Mouse (Mus musculus) activated CD4-positive, CD25-positive, alpha-beta regulatory T cell, adult 9 weeks (primary cell): ENCODE measurements around the gene Noa1. TPM values are rescaled to one million over a fixed set of nuclear protein-coding genes. Genes with fewer than 3 reads are reported as not detected.

Experiments
- polyA plus RNA-seq: library from polyadenylated mRNA; unstranded; fragments of 100-300 nt; shearing (Covaris generic); gene quantifications from one replicate; pipeline ENCODE4 v1.2.1, GENCODE M21; 2017

Noa1 gene
- 8.8 TPM for polyA plus RNA-seq

DNA sequence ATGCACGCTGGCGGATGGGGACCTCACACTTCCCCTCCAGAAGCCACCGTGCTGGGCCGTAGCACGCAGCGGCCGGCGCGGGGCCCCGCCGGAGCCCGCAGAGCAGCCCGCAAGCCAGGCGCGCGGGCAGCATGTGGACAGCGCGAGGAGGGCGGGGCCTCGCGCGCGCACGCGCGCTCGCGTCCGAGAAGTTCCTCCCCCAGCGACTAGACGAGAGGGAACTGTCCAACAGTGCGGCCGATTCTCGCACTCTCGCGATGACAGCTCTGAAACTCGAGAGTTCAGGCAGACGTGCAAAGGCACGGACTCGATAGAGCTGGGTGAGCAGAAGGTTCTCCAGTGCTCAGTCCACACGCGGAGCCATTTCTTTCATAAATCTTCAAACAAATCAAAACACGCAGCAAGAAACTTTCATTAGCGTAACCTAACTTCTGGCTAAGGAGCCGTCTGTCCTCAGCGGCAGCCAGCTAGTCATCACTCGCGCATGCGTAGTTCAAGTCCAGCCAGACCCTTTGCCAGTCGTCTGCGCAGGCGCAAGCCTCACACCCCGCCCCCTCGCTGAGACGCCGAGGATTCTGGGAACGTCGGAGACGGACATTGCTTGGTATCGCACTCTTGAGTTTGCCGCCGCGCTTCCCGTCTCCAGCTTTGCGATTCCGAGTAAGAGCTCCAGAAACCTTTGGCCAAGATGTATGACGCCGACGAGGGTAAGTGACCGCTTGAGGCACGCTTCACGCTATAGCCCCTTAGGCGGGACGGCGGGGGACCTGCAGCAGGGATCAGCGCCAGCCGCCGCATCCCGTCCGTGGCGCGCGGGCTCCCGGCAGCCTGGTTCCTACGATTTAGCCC is at the start of gene Noa1, which contains the start of gene Polr2b:
Gene Noa1, minus strand, starts transcription at position 161 of the 849 bp plus-strand sequence.
Gene Polr2b, plus strand, starts transcription at position 224 of the 849 bp plus-strand sequence.

GRCm38 (mm10) chr5:77265081-77265670 is 44.7 kb downstream of the Noa1 start, which contains the start of gene Rest:
Rest (plus strand) TSS chr5:77265491.

Other genes with a start within 250 kb of the Noa1 start
- 315 TPM for gene Hopx, start 195.0 kb downstream of the Noa1 start, polyA plus RNA-seq
- gene Spink2, start 98.6 kb downstream of the Noa1 start, polyA plus RNA-seq = not detected
- 15.5 TPM for gene Rest, start 44.6 kb downstream of the Noa1 start, polyA plus RNA-seq
- gene Polr2b, start 63 bp upstream of the Noa1 start, polyA plus RNA-seq = 78.1 TPM
- gene Igfbp7, start 98.0 kb upstream of the Noa1 start, polyA plus RNA-seq = 0.43 TPM